Mouse (Mus musculus) ES-Bruce4 (cell line): ENCODE measurements around the gene Rxra. TPM values are rescaled to one million over a fixed set of nuclear protein-coding genes. Genes with fewer than 3 reads are reported as not detected.
A peak's percentile ranks its signal among the peaks of the same experiment; 100 is the strongest.

Source experiments
- H3K27ac ChIP-seq: 2 replicates; pipeline ENCODE4 v1.5.1; 2012; ENCODE audit warnings: low read length, inconsistent platforms; ENCODE audit not compliant: insufficient read depth
- H3K27me3 ChIP-seq: 2 replicates; pipeline ENCODE4 v1.6.1; 2012; ENCODE audit warnings: mild to moderate bottlenecking, low read length, inconsistent platforms; ENCODE audit not compliant: control insufficient read depth, poor library complexity, insufficient read depth, severe bottlenecking
- H3K36me3 ChIP-seq: 2 replicates; pipeline ENCODE4 v1.6.1; 2012; ENCODE audit warnings: inconsistent platforms, mild to moderate bottlenecking, low read length, moderate library complexity; ENCODE audit not compliant: control insufficient read depth, poor library complexity, insufficient read depth, severe bottlenecking
- H3K4me1 ChIP-seq: one replicate; pipeline ENCODE4 v1.8.1; 2011; ENCODE audit warnings: low read length; ENCODE audit not compliant: control insufficient read depth, insufficient read depth
- H3K4me3 ChIP-seq: 2 replicates; pipeline ENCODE4 v1.5.1; 2011; ENCODE audit warnings: low read depth, mild to moderate bottlenecking, low read length
- H3K9ac ChIP-seq: 2 replicates; pipeline ENCODE4 v1.6.1; 2012; ENCODE audit warnings: low read depth, mild to moderate bottlenecking, inconsistent platforms; ENCODE audit not compliant: poor library complexity, severe bottlenecking
- H3K9me3 ChIP-seq: replicated peaks from 2 replicates; pipeline ENCODE4 v1.6.1; 2012; ENCODE audit warnings: mild to moderate bottlenecking, low read length, inconsistent platforms; ENCODE audit not compliant: control insufficient read depth, poor library complexity, insufficient read depth, severe bottlenecking
- CTCF ChIP-seq: IDR thresholded peaks from one replicate; pipeline ENCODE4 v1.8.1; 2011; ENCODE audit warnings: low read depth, low read length
- EP300 ChIP-seq: IDR thresholded peaks from 2 replicates; pipeline ENCODE4 v1.6.1; 2011; ENCODE audit warnings: low read depth, low read length; ENCODE audit not compliant: insufficient read depth
- POLR2A ChIP-seq: IDR thresholded peaks from one replicate; pipeline ENCODE4 v1.8.1; 2011; ENCODE audit warnings: low read length; ENCODE audit not compliant: insufficient read depth
- polyA plus RNA-seq: library from polyadenylated mRNA; stranded (reverse); fragments of >200 nt; gene quantifications from 2 replicates; pipeline ENCODE4 v1.2.4, GENCODE M21; 2011; ENCODE audit warnings: low read depth; ENCODE audit not compliant: missing spikeins, insufficient read depth, insufficient read length

Rxra gene
- polyA plus RNA-seq, 1 experiment: 10.0 TPM

DNA sequence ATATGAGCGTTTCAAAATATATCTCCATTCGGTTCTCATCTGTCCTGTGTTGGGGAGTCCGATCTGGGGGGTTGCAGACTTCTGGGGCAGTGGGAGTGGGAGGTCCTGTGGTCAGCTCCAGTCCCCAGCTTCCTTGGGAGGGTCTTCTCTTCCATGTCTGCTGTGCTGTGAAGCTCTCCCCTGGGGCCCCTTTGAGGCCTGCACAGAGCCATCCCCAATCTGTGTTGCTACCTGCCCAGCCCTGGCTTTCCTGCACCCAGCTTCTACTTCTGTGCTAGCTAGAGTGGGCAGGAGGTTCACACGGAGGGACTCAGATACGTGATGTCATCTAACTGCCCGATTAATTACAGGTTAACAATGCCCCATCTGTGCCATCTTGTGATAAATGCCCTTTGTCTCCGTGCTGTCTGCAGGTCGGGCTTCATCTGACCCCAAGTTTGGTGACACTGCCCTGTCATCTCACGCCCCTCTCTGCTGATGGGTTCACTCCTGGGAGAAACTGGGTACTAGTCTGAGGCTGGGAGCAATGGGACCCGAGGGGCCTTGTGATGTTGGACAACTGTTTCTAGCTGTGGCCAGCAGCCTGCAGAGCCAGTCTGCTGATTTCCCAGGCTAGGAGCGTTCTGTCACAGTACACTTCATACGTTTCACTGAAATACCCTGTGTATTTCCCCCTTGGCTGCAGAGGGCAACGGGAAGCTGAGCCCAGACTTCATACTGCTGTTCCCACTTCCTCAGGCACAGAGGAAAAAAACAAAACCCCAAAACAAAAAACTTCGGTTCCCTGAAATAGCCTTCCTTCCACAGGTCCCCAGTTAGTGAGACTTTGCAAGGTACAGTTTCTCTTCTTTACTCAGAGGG, 86.9 kb downstream of the Rxra start:
- H3K9ac ChIP-seq: no peak overlapping the region
- no peak overlapping the region for H3K27ac ChIP-seq
- H3K9me3 ChIP-seq: no peaks in the 10 kb centered on the region
- no peaks in the 10 kb centered on the region for H3K27me3 ChIP-seq
- H3K4me1 ChIP-seq: peaks cover 2% of the 10 kb centered on the region
- no peak for TF ChIP-seq POLR2A
- no peak overlapping the region for H3K4me3 ChIP-seq
- no peaks in the 10 kb centered on the region for H3K36me3 ChIP-seq

DNA sequence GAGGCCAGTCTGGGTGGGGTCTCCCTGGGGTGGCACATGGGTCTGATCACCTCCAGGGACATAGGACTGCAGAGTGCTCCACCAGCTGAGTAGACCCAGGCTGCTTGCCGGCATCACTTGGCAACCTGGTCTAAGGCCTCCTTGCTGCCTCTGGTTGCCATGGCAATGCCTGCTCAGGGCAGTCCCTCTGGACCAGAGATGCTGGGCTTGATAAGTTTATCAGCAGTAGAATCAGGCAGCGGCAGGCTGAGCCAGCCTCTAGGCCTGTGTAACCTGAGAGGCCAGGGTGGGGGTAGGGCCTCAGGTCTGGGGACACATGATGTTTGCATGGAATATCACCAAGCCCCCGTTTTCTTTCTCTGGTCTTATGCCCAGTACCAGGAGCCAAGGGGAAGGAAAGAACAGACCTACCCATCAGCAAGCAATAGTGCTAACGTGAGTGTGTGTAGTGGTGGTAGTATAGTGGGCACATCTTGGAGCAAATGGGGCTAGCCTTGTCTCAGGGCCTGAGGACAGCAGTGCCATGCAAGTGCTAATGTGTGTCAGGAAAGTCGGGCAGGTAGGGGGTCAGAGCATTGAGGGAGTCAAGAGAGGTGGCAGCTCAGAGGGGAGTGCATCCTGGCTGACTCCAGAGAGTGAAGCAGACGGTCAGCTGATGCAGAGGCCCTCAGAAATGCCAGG, 88.2 kb downstream of the Rxra start:
- no peak overlapping the region for H3K27ac ChIP-seq

DNA sequence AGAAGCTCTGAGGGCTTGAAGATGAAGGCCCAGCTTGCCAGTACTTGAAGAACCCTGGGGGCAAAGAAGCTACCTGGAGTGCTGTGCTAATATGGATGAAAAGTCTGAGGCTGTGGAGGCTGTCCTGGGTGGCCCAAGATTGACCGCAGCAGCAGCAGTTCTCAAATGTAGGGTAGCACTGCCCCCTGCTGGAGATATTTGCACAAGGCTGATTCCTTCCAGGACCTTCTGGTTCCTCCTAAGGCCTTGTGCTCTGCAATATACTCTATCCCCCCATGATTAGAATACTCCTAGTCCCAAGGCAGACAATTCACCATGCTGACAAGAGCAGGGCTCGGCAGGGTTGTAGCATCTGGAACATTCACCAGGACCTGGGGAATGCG, 88.7 kb downstream of the Rxra start:
- no peak overlapping the region for H3K9ac ChIP-seq
- H3K36me3 ChIP-seq: no peaks in the 10 kb centered on the region
- no peaks in the 10 kb centered on the region for H3K27me3 ChIP-seq
- peak; percentile 80 for TF ChIP-seq CTCF
- no peak for TF ChIP-seq POLR2A
- H3K27ac ChIP-seq: no peak overlapping the region
- H3K9me3 ChIP-seq: no peaks in the 10 kb centered on the region
- H3K4me3 ChIP-seq: no peak overlapping the region
- H3K4me1 ChIP-seq: peaks cover 2% of the 10 kb centered on the region

More for the DNA sequence above, 88.2 kb downstream of the Rxra start:
- TF ChIP-seq EP300: no peak
- TF ChIP-seq CTCF: no peak
- no peak for TF ChIP-seq POLR2A
- Histone ChIP-seq H3K36me3 (no peaks in the 10 kb centered on the region), H3K27me3 (no peaks in the 10 kb centered on the region), H3K9ac (no peak overlapping the region), H3K4me3 (no peak overlapping the region), H3K4me1 (peaks cover 2% of the 10 kb centered on the region), H3K9me3 (no peaks in the 10 kb centered on the region)

DNA sequence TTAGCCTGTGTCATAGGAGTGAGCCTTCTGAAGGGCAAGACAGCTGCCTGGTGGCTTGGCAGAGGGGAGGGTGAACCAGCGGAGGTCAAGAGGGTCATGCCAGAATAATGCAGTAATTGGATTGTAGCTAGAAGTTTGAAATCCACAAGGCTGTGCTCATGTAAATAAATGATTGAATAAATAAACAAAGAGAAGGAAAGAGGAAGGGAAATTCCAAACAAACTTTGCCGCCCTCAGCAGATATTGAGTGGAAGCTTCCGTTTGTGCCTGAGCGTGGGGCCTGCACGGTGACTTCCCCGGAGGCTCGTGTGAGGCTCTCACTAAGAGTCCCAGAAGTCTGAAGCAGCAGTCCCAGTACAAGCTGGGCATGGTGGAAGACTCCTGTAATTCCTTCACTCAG, 91.5 kb downstream of the Rxra start:
- no peaks in the 10 kb centered on the region for H3K9me3 ChIP-seq
- H3K9ac ChIP-seq: no peak overlapping the region
- H3K27ac ChIP-seq: no peak overlapping the region
- no peaks in the 10 kb centered on the region for H3K36me3 ChIP-seq
- no peaks in the 10 kb centered on the region for H3K27me3 ChIP-seq
- peaks cover 2% of the 10 kb centered on the region for H3K4me1 ChIP-seq
- TF ChIP-seq CTCF (no peak), EP300 (no peak), POLR2A (no peak)
- no peak overlapping the region for H3K4me3 ChIP-seq

DNA sequence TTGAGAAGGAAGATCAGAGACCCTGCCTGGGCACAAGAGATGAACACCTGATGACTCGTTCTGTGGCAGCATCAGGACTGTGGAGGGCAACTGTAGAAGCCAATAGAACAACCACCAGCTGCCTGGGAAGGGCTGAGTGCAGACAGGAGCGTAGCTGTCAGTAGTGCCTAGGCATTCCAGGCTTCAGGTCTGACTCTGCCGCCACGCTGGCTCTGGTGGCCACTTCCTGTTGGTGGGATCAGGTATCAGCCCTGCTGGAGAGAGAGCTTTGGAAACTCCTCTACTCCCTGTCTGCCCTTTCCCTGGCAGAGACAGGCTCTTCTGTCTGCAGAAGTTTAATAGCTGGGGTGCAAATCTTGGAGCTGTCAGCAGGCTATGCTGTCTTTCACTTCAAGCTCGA, 93.5 kb downstream of the Rxra start:
- no peaks in the 10 kb centered on the region for H3K27me3 ChIP-seq
- H3K4me1 ChIP-seq: no peaks in the 10 kb centered on the region
- H3K27ac ChIP-seq: no peak overlapping the region
- H3K36me3 ChIP-seq: no peaks in the 10 kb centered on the region
- H3K4me3 ChIP-seq: no peak overlapping the region
- no peak overlapping the region for H3K9ac ChIP-seq
- TF ChIP-seq POLR2A (no peak), EP300 (no peak), CTCF (no peak)
- H3K9me3 ChIP-seq: no peaks in the 10 kb centered on the region

DNA sequence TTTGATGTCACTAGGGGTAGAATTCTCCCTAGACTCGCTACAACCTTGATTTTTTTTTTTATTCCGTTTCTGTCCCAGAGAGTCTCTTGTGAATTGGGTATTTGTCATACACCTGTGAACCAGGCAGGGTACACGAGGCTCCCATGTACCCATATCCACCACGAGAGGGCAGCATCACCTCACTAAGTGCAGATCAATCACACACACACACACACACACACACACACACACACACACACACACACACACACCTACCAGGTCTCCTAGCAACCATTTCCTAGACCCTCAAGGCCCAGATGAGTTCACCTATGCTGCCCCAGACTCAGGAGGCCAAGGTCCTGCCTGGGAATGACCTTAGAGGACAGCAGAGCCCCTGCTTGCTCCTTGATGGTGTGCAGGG, 94.0 kb downstream of the Rxra start:
- Histone ChIP-seq H3K27ac (no peak overlapping the region), H3K9ac (no peak overlapping the region)
- TF ChIP-seq CTCF (peak; percentile 84), POLR2A (no peak)

More for the DNA sequence above, 94.0 kb downstream of the Rxra start:
- Histone ChIP-seq H3K36me3 (no peaks in the 10 kb centered on the region), H3K4me3 (no peak overlapping the region), H3K9me3 (no peaks in the 10 kb centered on the region), H3K27me3 (no peaks in the 10 kb centered on the region), H3K4me1 (no peaks in the 10 kb centered on the region)
